ENCODE assay signal across 13 mouse cellular contexts in the genomic region with DNA sequence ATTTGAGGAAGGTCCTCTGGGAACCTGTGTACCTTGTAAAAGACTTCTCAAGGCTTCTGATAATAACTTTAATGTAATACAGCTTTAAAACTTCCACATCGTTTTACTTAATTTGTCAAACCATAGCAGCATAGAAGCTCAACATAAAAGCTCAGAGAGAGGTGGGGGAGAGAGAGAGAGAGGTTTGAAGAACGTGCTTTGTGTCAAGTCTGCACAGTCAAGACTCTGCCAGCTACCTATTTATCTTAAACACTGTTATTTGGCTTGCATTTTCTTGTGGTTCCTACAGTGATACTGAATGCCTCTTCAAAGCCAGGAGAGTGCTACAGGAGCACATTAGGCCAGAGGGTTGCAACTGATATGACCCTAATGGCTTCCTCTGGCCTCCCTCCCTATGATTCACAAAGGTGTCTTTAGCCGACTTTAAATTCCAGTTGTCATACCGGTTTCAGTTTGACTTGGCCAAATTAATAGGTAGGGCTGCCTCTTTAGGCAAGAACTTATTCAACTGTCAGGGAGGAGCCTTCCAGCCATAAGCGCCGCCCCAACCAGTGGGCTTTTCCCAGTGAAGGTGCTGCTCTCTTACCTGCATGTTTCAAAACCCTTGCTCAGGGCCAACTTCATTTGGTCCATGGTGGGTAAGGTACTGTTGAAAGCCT.
"Had no signal": no experiment of that assay in that cellular context is flagged by ENCODE, and none has a peak within 500 bp of the region (broad histone marks: within the 10 kb centered on the region; RNA-seq: fewer than 3 reads in every experiment).

No protein-coding gene starts in this region.

- DNase-seq: kidney, postnatal 10 days; kidney, postnatal 4 days; left cerebral cortex, postnatal 4 days; lung, embryonic 14.5 days; lung, postnatal 10 days; lung, postnatal 4 days; right cerebral cortex, postnatal 14 days; thymus, postnatal 14 days had no signal

- H3K9me3 ChIP-seq: limb, embryonic 13.5 days; megakaryocyte, embryonic 14.5 days; midbrain, embryonic 12.5 days; stomach, embryonic 15.5 days had no signal

- H3K27ac ChIP-seq: layer of hippocampus, adult 2 months; limb, embryonic 13.5 days; midbrain, embryonic 12.5 days; stomach, embryonic 15.5 days had no signal

- H3K4me1 ChIP-seq: limb, embryonic 13.5 days had no signal

- H3K27me3 ChIP-seq: limb, embryonic 13.5 days; megakaryocyte, embryonic 14.5 days; midbrain, embryonic 12.5 days; stomach, embryonic 15.5 days had no signal

- H3K4me3 ChIP-seq: layer of hippocampus, adult 2 months; limb, embryonic 13.5 days; megakaryocyte, embryonic 14.5 days; midbrain, embryonic 12.5 days; stomach, embryonic 15.5 days had no signal

- H3K36me3 ChIP-seq: limb, embryonic 13.5 days; midbrain, embryonic 12.5 days; stomach, embryonic 15.5 days had no signal

- H3K4me2 ChIP-seq: limb, embryonic 13.5 days; lung, embryonic 14.5 days; midbrain, embryonic 12.5 days; stomach, embryonic 15.5 days had no signal

- H3K9ac ChIP-seq: limb, embryonic 13.5 days; lung, embryonic 14.5 days; midbrain, embryonic 12.5 days; stomach, embryonic 15.5 days had no signal
